Mouse (Mus musculus): ENCODE results near the gene Aqp3. TPM values are rescaled to one million over a fixed set of nuclear protein-coding genes. Genes with fewer than 3 reads are reported as not detected.

Aqp3 gene
- total RNA-seq (2023), result not detected

DNA sequence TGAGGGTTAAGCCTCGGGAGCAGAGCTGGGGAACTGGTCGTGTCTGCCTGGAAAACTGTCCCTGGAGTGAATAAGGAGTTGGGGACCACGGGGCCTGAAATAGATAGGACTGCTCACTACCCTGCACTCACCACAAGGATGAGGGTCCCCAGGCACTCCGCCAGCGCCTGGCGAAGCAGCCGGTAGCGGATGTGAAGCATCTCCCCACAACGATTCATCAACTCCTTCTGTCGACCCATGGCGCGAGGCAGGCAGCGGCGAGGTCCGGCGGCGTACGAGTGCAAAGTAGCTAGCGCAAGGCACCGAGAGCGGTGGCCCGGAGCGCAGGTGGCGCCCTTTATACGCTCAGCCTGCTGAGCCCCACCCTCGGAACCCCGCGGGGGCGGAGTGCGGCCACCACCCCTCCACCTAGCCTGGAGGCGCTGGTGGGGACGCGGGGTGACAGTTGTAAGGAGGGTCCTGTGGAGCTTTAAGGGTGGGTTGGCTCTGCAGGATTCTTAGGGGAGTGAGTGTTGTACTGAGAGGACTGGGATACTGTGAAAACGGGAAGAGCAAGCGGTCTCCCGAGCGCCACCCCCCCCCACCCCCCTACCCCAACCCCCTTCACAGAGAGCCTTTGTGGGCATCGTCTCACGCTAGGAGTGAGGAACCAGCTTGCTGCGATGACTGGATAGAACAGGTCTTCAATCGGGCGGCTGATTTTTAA, at the start of gene Aqp3:
Aqp3 (minus strand) TSS at position 313 of the 706 bp plus-strand sequence.

DNA sequence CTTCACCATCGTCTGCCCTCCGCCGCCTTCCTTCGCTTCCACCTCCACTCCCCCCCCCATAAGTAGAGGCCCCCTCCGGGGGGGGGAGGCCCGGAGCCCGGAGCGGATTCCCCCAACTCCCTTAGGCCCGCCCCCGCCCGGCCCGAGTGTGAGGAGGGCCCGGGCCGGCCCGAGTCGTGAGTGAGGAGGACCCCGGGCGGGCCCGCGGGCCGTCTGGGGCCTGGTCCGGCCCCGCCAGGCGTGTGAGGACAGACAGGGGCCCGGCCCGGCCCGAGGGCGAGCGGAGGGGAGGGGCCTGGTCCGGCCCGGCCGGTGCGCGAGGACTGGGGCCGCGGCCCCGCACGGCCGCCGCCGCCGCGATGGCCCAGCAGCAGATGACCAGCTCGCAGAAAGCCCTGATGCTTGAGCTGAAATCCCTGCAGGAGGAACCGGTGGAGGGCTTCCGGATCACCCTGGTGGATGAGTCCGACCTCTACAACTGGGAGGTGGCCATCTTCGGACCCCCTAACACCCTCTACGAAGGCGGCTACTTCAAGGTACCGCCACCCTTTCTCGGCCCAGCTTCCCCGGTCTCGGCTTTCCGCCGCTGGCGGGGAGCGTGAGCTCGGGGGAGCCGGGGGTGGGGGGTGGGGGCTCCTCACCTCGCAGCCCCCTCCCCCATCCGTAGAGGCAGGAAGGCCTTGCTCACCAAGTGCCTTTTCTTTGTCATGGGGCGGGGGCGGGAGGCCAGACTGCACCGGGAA, 37.9 kb upstream of the Aqp3 start, which contains the start of gene Ube2r2:
Ube2r2 (plus strand) TSS at position 33 of the 743 bp plus-strand sequence.

GRCm38 (mm10) chr4:41124180-41124951, 26.4 kb upstream of the Aqp3 start, which contains the start of gene Nol6:
Gene Nol6, minus strand, starts transcription at chr4:41124455.

GRCm38 (mm10) chr4:41047524-41048271, 50.3 kb downstream of the Aqp3 start, which contains the start of gene Aqp7:
Gene Aqp7, minus strand, starts transcription at chr4:41048139.

Other genes with a start within 250 kb of the Aqp3 start
- 10 to 100 TPM; 70.5 to 72.8 TPM for gene B4galt1, start 244.2 kb downstream of the Aqp3 start, total RNA-seq (2023)
- gene Spink4, start 178.1 kb downstream of the Aqp3 start, total RNA-seq (2023), result not detected
- 10 to 100 TPM; 61.7 to 67.1 TPM for gene Bag1, start 149.9 kb downstream of the Aqp3 start, total RNA-seq (2023)
- gene Chmp5, start 149.8 kb downstream of the Aqp3 start, total RNA-seq (2023), result 10 to 100 TPM; 49.7 to 50.9 TPM
- gene Nfx1, start 127.3 kb downstream of the Aqp3 start, total RNA-seq (2023), result 10 to 100 TPM; 27.4 to 30.9 TPM
- not detected for gene Aqp7, start 50.0 kb downstream of the Aqp3 start, total RNA-seq (2023)
- gene Nol6, start 26.3 kb upstream of the Aqp3 start, total RNA-seq (2023), result 10 to 100 TPM; 19.1 to 23.1 TPM
- 10 to 100 TPM; 50.1 to 54.7 TPM for gene Ube2r2, start 37.6 kb upstream of the Aqp3 start, total RNA-seq (2023)
- gene Ubap2, start 177.0 kb upstream of the Aqp3 start, total RNA-seq (2023), result 10 to 100 TPM; 27.0 to 27.7 TPM
- gene Dcaf12, start 216.7 kb upstream of the Aqp3 start, total RNA-seq (2023), result 10 to 100 TPM; 61.3 to 72.0 TPM